Mouse (Mus musculus): Measurements from ENCODE around the gene Meig1. TPM values are rescaled to one million over a fixed set of nuclear protein-coding genes. Genes with fewer than 3 reads are reported as not detected.

The Meig1 gene
- polyA plus RNA-seq (2016; fragmentation: Nextera tagmentation; extraction: Ambion mirVana), result not detected in 2 replicates

GRCm38 (mm10) chr2:3422548-3422947 is at the start of gene Meig1:
Gene Meig1 (minus strand): TSS chr2:3422648.
- peaks cover 9% of the 10 kb centered on the region; the same call in 1 of the 2 replicates for H3K27me3 ChIP-seq (ENCODE audit: low read depth, poor library complexity, severe bottlenecking)
- DNase-seq (ENCODE audit: low spot score), result no peak
- H3K36me3 ChIP-seq, result no peaks in the 10 kb centered on the region
- WGBS, result 67% methylated on average over 3 of the region's 3 CpGs
- H3K9me3 ChIP-seq (replicated peaks), result no peaks in the 10 kb centered on the region
- peaks cover 19% of the 10 kb centered on the region; the same call in 1 of the 2 replicates for H3K4me1 ChIP-seq
- H3K4me3 ChIP-seq, result no peak within 1 kb of the TSS
- no peak within 1 kb of the TSS for H3K27ac ChIP-seq

DNA sequence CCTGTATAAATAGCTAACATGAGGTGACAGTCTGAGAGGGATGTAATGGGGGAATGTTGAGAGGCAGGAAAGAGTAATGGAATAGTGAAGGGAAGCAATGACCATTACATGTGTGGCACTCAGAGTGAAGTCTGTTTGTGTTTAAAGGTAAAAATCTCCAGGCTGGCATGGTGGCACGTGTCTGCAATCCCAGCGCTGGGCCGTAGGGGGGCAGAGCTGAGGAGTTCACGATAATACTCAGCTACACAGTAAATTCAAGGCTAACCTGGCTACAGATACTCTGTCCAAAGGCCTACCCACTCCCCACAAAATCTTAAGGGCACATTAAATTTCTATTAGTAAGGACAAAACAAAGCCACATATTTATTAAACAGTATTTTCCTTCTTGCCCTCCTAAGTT is 34.1 kb upstream of the Meig1 start:
- Histone ChIP-seq H3K27ac (no peak overlapping the region), H3K36me3 (peaks cover 90% of the 10 kb centered on the region), H3K4me3 (no peak overlapping the region), H3K4me1 (no peaks in the 10 kb centered on the region), H3K9me3 (replicated peaks) (no peaks in the 10 kb centered on the region), H3K27me3 (ENCODE audit: low read depth, poor library complexity, severe bottlenecking) (no peaks in the 10 kb centered on the region)
- 88% methylated on average over 4 of the region's 4 CpGs for WGBS
- DNase-seq (ENCODE audit: low spot score), result no peak

GRCm38 (mm10) chr2:3453096-3453495 is 30.6 kb upstream of the Meig1 start:
- no peak overlapping the region for H3K27ac ChIP-seq
- H3K36me3 ChIP-seq, result peaks cover 59% of the 10 kb centered on the region
- WGBS, result 94% methylated on average over 3 of the region's 3 CpGs
- H3K27me3 ChIP-seq (ENCODE audit: low read depth, poor library complexity, severe bottlenecking), result no peaks in the 10 kb centered on the region
- no peaks in the 10 kb centered on the region for H3K9me3 ChIP-seq (replicated peaks)
- no peak for DNase-seq (ENCODE audit: low spot score)
- no peak overlapping the region for H3K4me3 ChIP-seq
- no peaks in the 10 kb centered on the region for H3K4me1 ChIP-seq

DNA sequence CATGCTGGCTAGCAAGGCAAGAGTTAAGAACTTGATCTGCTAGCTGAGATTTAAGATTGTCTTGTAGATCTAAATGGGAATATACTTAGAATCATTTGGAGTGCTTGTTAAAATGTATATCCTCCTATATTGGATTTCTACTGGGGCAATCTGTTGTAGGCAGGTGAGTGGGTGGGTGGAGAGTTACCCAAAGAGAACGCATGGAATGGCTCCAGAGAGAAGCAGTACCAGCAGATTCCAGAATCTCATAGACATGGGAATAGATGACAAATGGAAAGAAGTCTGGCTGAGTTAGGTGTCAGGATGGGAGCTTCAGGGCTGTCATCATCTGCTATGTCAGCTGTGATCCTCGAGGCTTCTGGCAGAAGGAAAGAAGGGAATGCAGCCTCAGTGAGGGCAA is 27.0 kb upstream of the Meig1 start:
- Histone ChIP-seq H3K4me3 (no peak overlapping the region), H3K27ac (no peak overlapping the region), H3K4me1 (no peaks in the 10 kb centered on the region), H3K27me3 (ENCODE audit: low read depth, poor library complexity, severe bottlenecking) (no peaks in the 10 kb centered on the region), H3K36me3 (peaks cover 28% of the 10 kb centered on the region), H3K9me3 (replicated peaks) (no peaks in the 10 kb centered on the region)
- no peak for DNase-seq (ENCODE audit: low spot score)
- WGBS, result 67% methylated on average over 2 of the region's 2 CpGs

GRCm38 (mm10) chr2:3445984-3446383 is 23.5 kb upstream of the Meig1 start:
- H3K27ac ChIP-seq, result no peak overlapping the region
- H3K36me3 ChIP-seq, result peaks cover 7% of the 10 kb centered on the region; the same call in 1 of the 2 replicates
- H3K4me3 ChIP-seq, result no peak overlapping the region
- H3K27me3 ChIP-seq (ENCODE audit: low read depth, poor library complexity, severe bottlenecking), result no peaks in the 10 kb centered on the region
- no peaks in the 10 kb centered on the region for H3K9me3 ChIP-seq (replicated peaks)
- 91% methylated on average over 4 of the region's 4 CpGs for whole genome bisulfite sequencing
- H3K4me1 ChIP-seq, result no peaks in the 10 kb centered on the region
- no peak for DNase-seq (ENCODE audit: low spot score)

DNA sequence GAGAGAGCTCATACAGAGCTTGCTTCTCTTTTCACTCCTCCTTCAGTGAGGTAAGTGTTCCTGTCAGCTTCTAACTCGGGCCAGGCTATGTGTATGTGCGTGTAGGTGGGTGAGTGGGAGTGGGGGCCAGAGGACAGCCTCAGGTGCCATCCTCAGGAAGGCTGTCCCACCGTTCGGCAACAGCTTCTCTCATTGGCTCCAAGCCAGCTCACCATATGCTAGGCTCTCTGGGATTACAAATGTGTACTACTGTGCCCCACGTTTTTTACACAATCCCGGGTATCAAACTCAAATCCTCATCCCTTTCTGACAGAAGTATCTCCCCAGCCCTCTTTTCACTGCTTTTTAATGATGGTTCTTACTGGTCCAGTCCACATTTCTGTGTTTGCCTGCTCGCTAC is 21.8 kb upstream of the Meig1 start:
- Histone ChIP-seq H3K27me3 (ENCODE audit: low read depth, poor library complexity, severe bottlenecking) (no peaks in the 10 kb centered on the region), H3K4me1 (no peaks in the 10 kb centered on the region), H3K36me3 (peaks cover 7% of the 10 kb centered on the region; the same call in 1 of the 2 replicates), H3K9me3 (replicated peaks) (no peaks in the 10 kb centered on the region), H3K4me3 (no peak overlapping the region), H3K27ac (no peak overlapping the region)
- DNase-seq (ENCODE audit: low spot score), result no peak
- 90% methylated on average over 7 of the region's 7 CpGs for WGBS

GRCm38 (mm10) chr2:3437956-3438355 is 15.5 kb upstream of the Meig1 start:
- Histone ChIP-seq H3K36me3 (no peaks in the 10 kb centered on the region), H3K9me3 (replicated peaks) (no peaks in the 10 kb centered on the region), H3K4me1 (no peaks in the 10 kb centered on the region), H3K4me3 (no peak overlapping the region), H3K27ac (no peak overlapping the region), H3K27me3 (ENCODE audit: low read depth, poor library complexity, severe bottlenecking) (no peaks in the 10 kb centered on the region)
- 61% methylated on average over 7 of the region's 7 CpGs for WGBS
- no peak for DNase-seq (ENCODE audit: low spot score)

DNA sequence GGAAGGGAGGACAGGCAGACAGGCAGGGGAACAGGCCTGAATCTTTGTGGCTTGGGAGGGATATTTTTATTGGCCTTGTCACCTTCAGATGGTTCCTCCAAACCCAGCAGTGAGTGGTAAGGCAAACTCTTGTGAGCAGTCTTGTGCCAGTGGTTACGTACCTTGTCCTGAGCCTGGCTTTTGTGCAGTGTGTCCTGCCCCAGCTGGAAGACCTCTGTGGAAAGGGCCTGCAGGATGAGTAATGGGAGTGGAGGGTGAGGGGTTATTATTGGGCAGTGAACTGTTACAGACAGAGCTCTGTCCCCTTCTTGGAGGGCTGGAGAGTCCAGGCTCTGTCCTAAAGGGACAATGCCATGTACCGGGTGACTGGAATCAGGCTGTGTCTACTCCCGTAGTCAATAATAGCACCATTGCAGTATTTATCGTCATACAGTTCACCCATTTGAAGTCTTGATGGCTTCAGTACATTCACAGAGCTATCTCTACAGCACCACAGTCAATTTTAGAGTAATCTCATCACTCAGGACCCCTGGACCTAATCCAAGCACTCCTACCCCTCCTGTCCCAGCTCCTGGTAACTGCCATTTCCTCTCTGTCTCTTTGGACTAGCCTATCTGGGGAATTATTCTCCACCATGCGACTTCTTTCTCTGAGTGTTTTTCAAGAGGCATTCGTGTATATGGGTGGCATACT is 13.1 kb upstream of the Meig1 start:
- no peaks in the 10 kb centered on the region for H3K9me3 ChIP-seq (replicated peaks)
- H3K27me3 ChIP-seq (ENCODE audit: low read depth, poor library complexity, severe bottlenecking), result no peaks in the 10 kb centered on the region
- WGBS, result 83% methylated on average over 6 of the region's 6 CpGs
- DNase-seq (ENCODE audit: low spot score), result no peak
- no peaks in the 10 kb centered on the region for H3K4me1 ChIP-seq
- H3K27ac ChIP-seq, result no peak overlapping the region
- H3K36me3 ChIP-seq, result no peaks in the 10 kb centered on the region
- H3K4me3 ChIP-seq, result no peak overlapping the region

DNA sequence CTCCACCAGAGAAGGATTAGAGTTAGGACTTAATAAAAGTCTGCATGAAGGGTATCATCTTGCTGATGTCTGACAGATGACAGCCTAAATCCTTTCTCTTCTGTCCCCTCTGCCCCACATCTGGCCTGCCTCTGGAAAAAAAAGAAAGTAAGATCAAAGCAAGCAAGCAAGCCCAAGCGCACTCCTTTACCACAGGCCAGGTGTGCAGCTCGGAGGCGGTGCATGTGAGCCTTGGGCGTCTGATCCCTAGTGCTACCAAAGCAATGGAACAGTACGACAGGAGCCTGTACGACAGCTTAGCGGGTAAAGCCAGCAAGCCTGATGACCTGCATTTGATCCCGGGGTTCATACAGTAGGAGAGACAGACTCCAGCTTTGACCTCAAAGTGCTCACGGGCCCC is 8.5 kb upstream of the Meig1 start:
- no peaks in the 10 kb centered on the region for H3K27me3 ChIP-seq (ENCODE audit: low read depth, poor library complexity, severe bottlenecking)
- H3K4me3 ChIP-seq, result no peak overlapping the region
- WGBS, result 81% methylated on average over 9 of the region's 9 CpGs
- DNase-seq (ENCODE audit: low spot score), result no peak
- no peaks in the 10 kb centered on the region for H3K4me1 ChIP-seq
- H3K36me3 ChIP-seq, result no peaks in the 10 kb centered on the region
- no peak overlapping the region for H3K27ac ChIP-seq
- no peaks in the 10 kb centered on the region for H3K9me3 ChIP-seq (replicated peaks)

DNA sequence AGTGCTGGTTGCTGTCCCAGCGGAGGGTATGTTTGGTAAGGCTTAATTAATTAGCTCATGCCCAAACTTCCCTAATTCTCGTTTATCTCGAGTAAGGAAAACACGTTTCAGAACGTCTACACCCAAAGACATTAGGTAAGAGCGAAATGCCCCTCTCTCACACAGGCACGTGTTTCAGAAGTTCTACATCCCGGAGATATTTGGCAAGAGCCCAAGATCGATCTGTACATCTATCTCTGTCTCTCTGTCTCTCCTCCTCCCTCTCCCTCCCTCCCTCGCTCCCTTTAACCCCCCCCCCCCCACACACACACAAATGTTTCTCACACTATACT is 2.1 kb upstream of the Meig1 start:
- Histone ChIP-seq H3K4me1 (peaks cover 12% of the 10 kb centered on the region; the same call in 1 of the 2 replicates), H3K36me3 (no peaks in the 10 kb centered on the region), H3K4me3 (peak overlapping the region; percentile 64), H3K27ac (peak overlapping the region; percentile 12; the same call in 1 of the 2 replicates), H3K27me3 (ENCODE audit: low read depth, poor library complexity, severe bottlenecking) (no peaks in the 10 kb centered on the region), H3K9me3 (replicated peaks) (no peaks in the 10 kb centered on the region)
- no peak for DNase-seq (ENCODE audit: low spot score)
- 13% methylated on average over 9 of the region's 10 CpGs for WGBS

- no peaks in the 10 kb centered on the region for H3K27me3 ChIP-seq (ENCODE audit: low read depth, poor library complexity, severe bottlenecking)
- 2% methylated on average over 29 of the region's 29 CpGs for WGBS
- peak within 1 kb of the TSS; percentile 12; the same call in 1 of the 2 replicates for H3K27ac ChIP-seq
- no peaks in the 10 kb centered on the region for H3K36me3 ChIP-seq
- peak; percentile 88 for DNase-seq (ENCODE audit: low spot score)
- peaks cover 12% of the 10 kb centered on the region; the same call in 1 of the 2 replicates for H3K4me1 ChIP-seq
- H3K4me3 ChIP-seq, result peak within 1 kb of the TSS; percentile 64
- no peaks in the 10 kb centered on the region for H3K9me3 ChIP-seq (replicated peaks)
Observed at GRCm38 (mm10) chr2:3423841-3424578, 1.6 kb upstream of the Meig1 start, which contains the start of gene Dclre1c. Gene Dclre1c (plus strand): TSS chr2:3424131.

DNA sequence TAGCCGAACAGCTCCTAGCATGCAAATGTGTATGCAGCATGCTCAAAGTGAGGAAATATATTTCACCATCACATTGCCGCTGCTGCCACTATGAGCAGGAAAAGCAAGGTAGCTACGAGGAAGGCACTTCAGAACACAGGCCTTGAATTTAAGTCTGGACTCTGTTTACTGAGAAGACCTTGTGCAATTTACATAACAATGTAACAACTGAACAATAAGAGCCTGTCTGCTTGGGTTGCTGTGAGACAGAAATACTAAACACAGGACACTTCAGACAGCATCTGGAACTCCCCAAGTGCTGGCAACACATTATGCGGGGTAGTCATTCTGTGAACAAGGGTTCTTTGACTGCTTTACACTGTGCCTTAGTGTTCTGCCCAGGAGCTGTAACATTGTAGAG is 2.3 kb downstream of the Meig1 start:
- Histone ChIP-seq H3K9me3 (replicated peaks) (no peaks in the 10 kb centered on the region), H3K27me3 (ENCODE audit: low read depth, poor library complexity, severe bottlenecking) (peaks cover 19% of the 10 kb centered on the region; the same call in 1 of the 2 replicates), H3K4me3 (no peak overlapping the region), H3K27ac (no peak overlapping the region), H3K36me3 (no peaks in the 10 kb centered on the region), H3K4me1 (peaks cover 19% of the 10 kb centered on the region; the same call in 1 of the 2 replicates)
- DNase-seq (ENCODE audit: low spot score), result no peak
- WGBS, result 81% methylated on average over 4 of the region's 4 CpGs

DNA sequence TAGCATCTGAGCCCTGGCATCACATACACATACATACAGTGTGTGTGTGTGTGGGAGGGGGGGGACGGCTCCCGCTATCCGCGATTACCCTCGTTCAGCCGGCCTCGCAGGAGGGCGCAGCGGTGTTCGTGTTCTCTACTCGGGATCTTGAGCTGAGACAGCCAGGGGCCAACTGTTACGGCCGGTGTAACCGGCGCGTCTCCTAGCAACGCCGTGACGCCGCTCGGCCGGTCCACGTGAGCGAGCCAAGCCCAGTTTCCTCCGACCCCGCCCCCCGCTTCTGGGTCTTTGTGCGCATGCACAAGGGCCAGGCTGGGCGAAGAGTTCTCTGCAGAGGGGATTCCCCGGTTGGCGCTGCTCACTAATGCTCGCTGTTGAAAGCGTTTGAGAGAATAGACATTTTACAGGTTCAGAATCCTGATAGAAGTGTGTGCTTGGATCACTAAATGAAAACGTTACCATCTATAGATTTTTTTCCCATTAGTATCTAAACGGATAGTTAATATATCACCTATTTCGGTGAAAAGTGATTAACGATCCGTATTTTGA is 3.5 kb downstream of the Meig1 start:
- Histone ChIP-seq H3K27ac (peak overlapping the region; percentile 50; the same call in 1 of the 2 replicates), H3K27me3 (ENCODE audit: low read depth, poor library complexity, severe bottlenecking) (peaks cover 19% of the 10 kb centered on the region; the same call in 1 of the 2 replicates), H3K4me3 (peak overlapping the region; percentile 57), H3K9me3 (replicated peaks) (no peaks in the 10 kb centered on the region), H3K4me1 (peaks cover 10% of the 10 kb centered on the region; the same call in 1 of the 2 replicates), H3K36me3 (no peaks in the 10 kb centered on the region)
- 2% methylated on average over 38 of the region's 38 CpGs for WGBS
- peak; percentile 95 for DNase-seq (ENCODE audit: low spot score)
